18 mouse cellular contexts compared by ENCODE assay signal in the genomic region with DNA sequence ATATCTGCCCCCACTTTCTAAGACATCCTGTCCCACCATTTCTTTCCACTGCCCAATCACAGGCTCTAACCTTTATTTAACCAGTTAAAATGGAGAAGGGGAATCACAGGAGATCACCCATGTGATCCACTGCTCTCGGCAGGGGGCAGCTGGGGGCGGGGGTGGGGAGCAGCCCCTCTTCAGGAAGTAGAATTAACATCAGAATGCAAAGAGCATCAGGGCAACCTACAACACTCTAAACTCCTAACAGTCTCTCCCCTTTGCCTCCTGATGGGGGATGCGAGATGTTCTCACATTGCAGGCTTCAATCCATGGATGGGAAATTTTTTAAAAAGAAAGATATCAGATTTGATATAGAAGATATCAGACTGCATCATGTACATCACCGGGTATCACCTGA. TPM values are rescaled to one million over a fixed set of nuclear protein-coding genes. Genes with fewer than 3 reads are reported as not detected.
DNase-seq lines count a peak whose midpoint lies in the region; ATAC-seq lines count a peak whose summit lies in the region.
"Had no signal": no experiment of that assay in that cellular context is flagged by ENCODE, and none has a peak within 500 bp of the region (broad histone marks: within the 10 kb centered on the region; RNA-seq: fewer than 3 reads in every experiment).

No protein-coding gene starts in this region.

- no peak for ATAC-seq in CD4-positive, CD25-positive, alpha-beta regulatory T cell, adult 4 months
- ATAC-seq: forebrain, embryonic 13.5 days; forebrain, embryonic 15.5 days; forebrain, postnatal 0 days had no signal

- DNase-seq in heart, adult 11 months, result peak; percentile 29
- no peak for DNase-seq in heart, postnatal 14 days
- DNase-seq in R1 (ENCODE audit: low read depth, low spot score), result peak; percentile 78
- no peak for DNase-seq in embryo, embryonic 10.5 days (ENCODE audit: low spot score)
- DNase-seq: adrenal gland, adult 2 months; adrenal gland, postnatal 10 days; adrenal gland, postnatal 25 days; B cell, adult 2 months; cerebellum, adult 11 months; cerebellum, adult 18-20 months; cerebellum, adult 8-10 months; cerebellum, adult 9-11 months; cerebellum, postnatal 14 days; cerebellum, postnatal 36 days; forebrain, postnatal 0 days had no signal

- intact Hi-C loops in heart, postnatal 14 days (cut with DNase I), result loop anchor here (10.0 kb wide), 1 partner anchor 227 kb away; no protein-coding TSS in a partner anchor

RNA-seq across cellular contexts. Expression of a gene that starts 42.9 kb away (rescaled TPM):
- 1 to 10 TPM; 4.4 to 5.8 TPM for total RNA-seq in heart, postnatal 14 days (2021)
- polyA plus RNA-seq in CD4-positive, CD25-positive, alpha-beta regulatory T cell, adult 4 months (2017; shearing (Covaris generic)), result 10 to 100 TPM; 11.9 to 15.1 TPM

Comparison
In these comparisons a context has a peak if more than half of its experiments do, and no peak if none do; other contexts are left out.
1. DNase-seq: peak in heart, adult 11 months (single experiment) and R1 (single experiment); none in heart, postnatal 14 days (0 of 2) and embryo, embryonic 10.5 days (single experiment).